Mouse (Mus musculus): ENCODE results near the gene Gm45808.
"Not testable (repeated sequence)": the region's sequence is repeated elsewhere in the genome, so short reads cannot be mapped to it uniquely, and the experiment has no call there.

DNA sequence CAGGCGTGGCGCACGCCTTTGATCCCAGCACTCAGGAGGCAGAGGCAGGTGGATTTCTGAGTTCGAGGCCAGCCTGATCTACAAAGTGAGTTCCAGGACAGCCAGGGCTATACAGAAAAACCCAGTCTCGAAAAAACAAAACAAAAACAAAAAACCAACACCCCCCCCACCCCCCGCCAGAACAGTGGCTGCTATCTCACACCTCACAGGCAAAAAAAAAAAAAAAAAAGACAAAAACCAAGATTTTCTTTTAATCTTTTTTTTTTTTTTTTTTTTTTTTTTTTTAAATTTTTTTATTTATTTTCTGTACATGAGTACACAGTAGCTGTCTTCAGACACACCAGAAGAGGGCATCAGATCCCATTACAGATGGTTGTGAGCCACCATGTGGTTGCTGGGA is 40.6 kb upstream of the Gm45808 start:
- TF ChIP-seq CTCF, EP300 (IDR thresholded peaks at IDR 0.05; ENCODE audit: low read depth): not testable (repeated sequence)

Data from liver, postnatal 0 days (tissue).